ENCODE assay signal across 8 mouse cellular contexts in genomic region chrX:7692862-7693261, GRCm38 (mm10). TPM values are rescaled to one million over a fixed set of nuclear protein-coding genes. Genes with fewer than 3 reads are reported as not detected.
DNase-seq lines count a peak whose midpoint lies in the region; ATAC-seq and TF ChIP-seq lines count a peak whose summit lies in the region.

No protein-coding gene starts in this region.

- no peaks in the 10 kb centered on the region for H3K36me3 ChIP-seq in hindbrain, embryonic 11.5 days (ENCODE audit: control insufficient read depth, insufficient read depth, low read length)
- H3K36me3 ChIP-seq in hindbrain, embryonic 14.5 days (replicated peaks; ENCODE audit: control insufficient read depth, insufficient read depth), result no peaks in the 10 kb centered on the region
- H3K36me3 ChIP-seq in CH12.LX (replicated peaks in 1 of 2; ENCODE audit: control insufficient read depth in 1 of 2, insufficient read depth in 1 of 2, low read length in 1 of 2), result no peaks in the 10 kb centered on the region
- H3K36me3 ChIP-seq in limb, embryonic 10.5 days, result no peaks in the 10 kb centered on the region

- TF ChIP-seq CTCF in CH12.LX (conservative IDR thresholded peaks at IDR 0.05 in 1 of 2, IDR thresholded peaks at IDR 0.05 in 1 of 2; ENCODE audit: low read depth in 2 of 2, low read length in 2 of 2), result peak; percentile 15 to 74; a peak in 2 of 4 replicates

- no peak overlapping the region for H3K9ac ChIP-seq in hindbrain, embryonic 11.5 days (ENCODE audit: low read depth, low read length)
- H3K9ac ChIP-seq in hindbrain, embryonic 14.5 days, result no peak overlapping the region
- H3K9ac ChIP-seq in CH12.LX (ENCODE audit: insufficient read depth, low read depth), result no peak overlapping the region

- 35% methylated on average over 4 of the region's 4 CpGs for WGBS in hindbrain, embryonic 11.5 days
- 34% methylated on average over 4 of the region's 4 CpGs for WGBS in hindbrain, embryonic 14.5 days
- 37% methylated on average over 4 of the region's 4 CpGs for WGBS in limb, embryonic 10.5 days

- H3K9me3 ChIP-seq in hindbrain, embryonic 11.5 days (ENCODE audit: control insufficient read depth, low read length), result no peaks in the 10 kb centered on the region
- no peaks in the 10 kb centered on the region for H3K9me3 ChIP-seq in hindbrain, embryonic 14.5 days (ENCODE audit: control insufficient read depth, low read length)
- H3K9me3 ChIP-seq in CH12.LX (replicated peaks; ENCODE audit: low read length), result no peaks in the 10 kb centered on the region
- no peaks in the 10 kb centered on the region for H3K9me3 ChIP-seq in limb, embryonic 10.5 days (replicated peaks)

- no peaks in the 10 kb centered on the region for H3K4me1 ChIP-seq in hindbrain, embryonic 11.5 days (replicated peaks; ENCODE audit: control insufficient read depth, insufficient read depth, low read length)
- peaks cover 3% of the 10 kb centered on the region; the same call in 1 of the 2 replicates for H3K4me1 ChIP-seq in hindbrain, embryonic 14.5 days (replicated peaks; ENCODE audit: control insufficient read depth, insufficient read depth, low read length)
- no peaks in the 10 kb centered on the region for H3K4me1 ChIP-seq in CH12.LX (ENCODE audit: control insufficient read depth in 1 of 2, insufficient read depth in 2 of 2)
- H3K4me1 ChIP-seq in limb, embryonic 10.5 days, result no peaks in the 10 kb centered on the region

- no peaks in the 10 kb centered on the region for H3K27me3 ChIP-seq in hindbrain, embryonic 11.5 days (ENCODE audit: control insufficient read depth, insufficient read depth, low read length)
- no peaks in the 10 kb centered on the region for H3K27me3 ChIP-seq in hindbrain, embryonic 14.5 days (ENCODE audit: control insufficient read depth, insufficient read depth, low read length)
- H3K27me3 ChIP-seq in CH12.LX (replicated peaks), result no peaks in the 10 kb centered on the region
- H3K27me3 ChIP-seq in limb, embryonic 10.5 days (ENCODE audit: low read depth, poor library complexity, severe bottlenecking), result no peaks in the 10 kb centered on the region

- no peak for TF ChIP-seq EP300 in CH12.LX (IDR thresholded peaks at IDR 0.05; ENCODE audit: low read length)

- no peak overlapping the region for H3K4me2 ChIP-seq in hindbrain, embryonic 11.5 days (replicated peaks; ENCODE audit: low read depth, low read length)
- no peak overlapping the region for H3K4me2 ChIP-seq in hindbrain, embryonic 14.5 days (replicated peaks)
- no peak overlapping the region for H3K4me2 ChIP-seq in CH12.LX (ENCODE audit: insufficient read depth, low read depth, poor library complexity, severe bottlenecking)

- no peak overlapping the region for H3K4me3 ChIP-seq in hindbrain, embryonic 11.5 days (ENCODE audit: low read depth, low read length)
- no peak overlapping the region for H3K4me3 ChIP-seq in hindbrain, embryonic 14.5 days (replicated peaks; ENCODE audit: low read length)
- no peak overlapping the region for H3K4me3 ChIP-seq in CH12.LX (replicated peaks in 1 of 3; ENCODE audit: low read depth in 2 of 3, low read length in 2 of 3, poor library complexity in 1 of 3)
- no peak overlapping the region for H3K4me3 ChIP-seq in limb, embryonic 10.5 days

- H3K79me2 ChIP-seq in CH12.LX (replicated peaks; ENCODE audit: control insufficient read depth, extremely low read depth, insufficient read depth, poor library complexity, severe bottlenecking), result peaks cover 8% of the 10 kb centered on the region; the same call in 1 of the 2 replicates

- in situ Hi-C loops in CH12.LX (cut with MboI; ENCODE audit: low pct_ligation_motif_present, low pct_unique_long_range_greater_than_20kb, low sequenced_read_pairs), result no loop called here

- peak; percentile 31 for DNase-seq in hindbrain, embryonic 11.5 days (ENCODE audit: low spot score)
- DNase-seq in hindbrain, embryonic 14.5 days (ENCODE audit: low spot score), result no peak
- DNase-seq in CH12.LX (ENCODE audit: extremely low read depth), result peak; percentile 51
- DNase-seq in cerebellum, postnatal 10 days, result peak; percentile 57 to 60
- DNase-seq in lung, postnatal 14 days, result peak; percentile 57
- no peak for DNase-seq in limb, embryonic 10.5 days (ENCODE audit: low spot score)
- no peak for DNase-seq in adrenal gland, postnatal 4 days (ENCODE audit: low spot score in 2 of 2)
- DNase-seq in adrenal gland, adult 8-10 months, result no peak

- dilution Hi-C loops in CH12.LX (cut with MboI; ENCODE audit: extremely low pct_ligation_motif_present, extremely low pct_unique_long_range_greater_than_20kb, low sequenced_read_pairs), result no loop called here

- TF ChIP-seq POLR2A in CH12.LX (IDR thresholded peaks at IDR 0.05; ENCODE audit: low read depth, low read length), result no peak

- TF ChIP-seq RAD21 in CH12.LX (IDR thresholded peaks at IDR 0.05; ENCODE audit: low read depth, low read length), result peak; percentile 69

- H3K27ac ChIP-seq in hindbrain, embryonic 11.5 days (ENCODE audit: low read depth, low read length), result no peak overlapping the region
- H3K27ac ChIP-seq in hindbrain, embryonic 14.5 days, result no peak overlapping the region
- no peak overlapping the region for H3K27ac ChIP-seq in CH12.LX (ENCODE audit: insufficient read depth, low read depth)
- H3K27ac ChIP-seq in limb, embryonic 10.5 days, result no peak overlapping the region

- no peak for ATAC-seq in hindbrain, embryonic 11.5 days (ENCODE audit: low FRiP score)
- no peak for ATAC-seq in hindbrain, embryonic 14.5 days (ENCODE audit: low FRiP score)

TF ChIP-seq in CH12.LX, 34 proteins besides CTCF, POLR2A, EP300 and RAD21:
- no peak for TF ChIP-seq MAZ (IDR thresholded peaks at IDR 0.05; ENCODE audit: low read depth, low read length)
- peak; percentile 72 for TF ChIP-seq SMC3 (IDR thresholded peaks at IDR 0.05; ENCODE audit: low read depth, low read length)
- TF ChIP-seq BHLHE40 (IDR thresholded peaks at IDR 0.05; ENCODE audit: low read depth, low read length), result no peak
- TF ChIP-seq ZC3H11A (IDR thresholded peaks at IDR 0.05; ENCODE audit: low read depth, low read length), result peak; percentile 16; the same call in 1 of the 2 replicates
- TF ChIP-seq MEF2A (IDR thresholded peaks at IDR 0.05; ENCODE audit: borderline replicate concordance, low read depth, low read length), result no peak

RNA-seq across cellular contexts. Expression of gene Gpkow, which starts 4.1 kb away (rescaled TPM):
- polyA plus RNA-seq in hindbrain, embryonic 11.5 days (2014; fragmentation: Nextera tagmentation; extraction: Ambion mirVana), result 35.6 and 47.7 TPM in 2 replicates
- polyA plus RNA-seq in hindbrain, embryonic 14.5 days (2014; fragmentation: Nextera tagmentation; extraction: Ambion mirVana), result 46.1 and 52.1 TPM in 2 replicates
- total RNA-seq in CH12.LX (2012; rRNA removed) (14.6 and 16.8 TPM in 2 replicates), CH12.LX (2014; rRNA removed) (6.6 and 9.3 TPM in 2 replicates)
- polyA plus RNA-seq in CH12.LX (2012; ENCODE audit: insufficient read length, low read depth), result 32.2 and 35.3 TPM in 2 replicates
- 40.5 and 48.2 TPM in 2 replicates for polyA plus RNA-seq in limb, embryonic 10.5 days (2016; fragmentation: Nextera tagmentation; extraction: Ambion mirVana)
- 10 to 100 TPM; 47.7 to 48.2 TPM for total RNA-seq in adrenal gland, postnatal 4 days (2021)
- total RNA-seq in adrenal gland, adult 8-10 months (2022), result 10 to 100 TPM; 57.1 to 76.9 (median 64.6) TPM

RNA-seq across cellular contexts. Expression of gene Magix, which starts 11.8 kb away (rescaled TPM):
- polyA plus RNA-seq in hindbrain, embryonic 11.5 days (2014; fragmentation: Nextera tagmentation; extraction: Ambion mirVana), result 0.07 and 0.25 TPM in 2 replicates
- polyA plus RNA-seq in hindbrain, embryonic 14.5 days (2014; fragmentation: Nextera tagmentation; extraction: Ambion mirVana), result not detected in 2 replicates
- total RNA-seq in CH12.LX (2012; rRNA removed), result 0.13 TPM in 1 of 2 replicates, not detected in the other
- total RNA-seq in CH12.LX (2014; rRNA removed), result not detected in 2 replicates
- polyA plus RNA-seq in CH12.LX (2012; ENCODE audit: insufficient read length, low read depth), result not detected in 2 replicates
- 0.08 and 0.13 TPM in 2 replicates for polyA plus RNA-seq in limb, embryonic 10.5 days (2016; fragmentation: Nextera tagmentation; extraction: Ambion mirVana)
- total RNA-seq in adrenal gland, postnatal 4 days (2021), result 1 to 10 TPM in 1 of 2 experiments, under 1 TPM in 1; 0.42 to 1.4 TPM
- under 1 TPM; 0.31 to 0.67 (median 0.45) TPM for total RNA-seq in adrenal gland, adult 8-10 months (2022)

RNA-seq across cellular contexts. Expression of gene Wdr45, which starts 21.3 kb away (rescaled TPM):
- polyA plus RNA-seq in hindbrain, embryonic 11.5 days (2014; fragmentation: Nextera tagmentation; extraction: Ambion mirVana), result 16.1 and 18.7 TPM in 2 replicates
- 20.6 and 21.9 TPM in 2 replicates for polyA plus RNA-seq in hindbrain, embryonic 14.5 days (2014; fragmentation: Nextera tagmentation; extraction: Ambion mirVana)
- 13.9 and 21.4 TPM in 2 replicates for total RNA-seq in CH12.LX (2012; rRNA removed)
- 19.4 and 24.1 TPM in 2 replicates for total RNA-seq in CH12.LX (2014; rRNA removed)
- 18.0 and 21.7 TPM in 2 replicates for polyA plus RNA-seq in CH12.LX (2012; ENCODE audit: insufficient read length, low read depth)
- polyA plus RNA-seq in limb, embryonic 10.5 days (2016; fragmentation: Nextera tagmentation; extraction: Ambion mirVana), result 18.1 and 20.8 TPM in 2 replicates
- total RNA-seq in adrenal gland, postnatal 4 days (2021), result 10 to 100 TPM; 68.0 to 75.4 TPM
- total RNA-seq in adrenal gland, adult 8-10 months (2022), result 10 to 100 TPM; 68.5 to 92.2 (median 76.2) TPM

RNA-seq across cellular contexts. Expression of gene Plp2, which starts 21.7 kb away (rescaled TPM):
- 45.7 and 49.3 TPM in 2 replicates for polyA plus RNA-seq in hindbrain, embryonic 11.5 days (2014; fragmentation: Nextera tagmentation; extraction: Ambion mirVana)
- 21.2 and 23.5 TPM in 2 replicates for polyA plus RNA-seq in hindbrain, embryonic 14.5 days (2014; fragmentation: Nextera tagmentation; extraction: Ambion mirVana)
- total RNA-seq in CH12.LX (2012; rRNA removed) (163 and 183 TPM in 2 replicates), CH12.LX (2014; rRNA removed) (144 and 173 TPM in 2 replicates)
- polyA plus RNA-seq in CH12.LX (2012; ENCODE audit: insufficient read length, low read depth), result 207 and 247 TPM in 2 replicates
- polyA plus RNA-seq in limb, embryonic 10.5 days (2016; fragmentation: Nextera tagmentation; extraction: Ambion mirVana), result 72.6 and 77.7 TPM in 2 replicates
- total RNA-seq in adrenal gland, postnatal 4 days (2021), result 100 to 1,000 TPM in 1 of 2 experiments, 10 to 100 TPM in 1; 87.4 to 102 TPM
- total RNA-seq in adrenal gland, adult 8-10 months (2022), result 10 to 100 TPM; 57.7 to 99.2 (median 78.7) TPM

RNA-seq across cellular contexts. Expression of gene Gm45208, which starts 29.2 kb away (rescaled TPM):
- not detected in 2 replicates for polyA plus RNA-seq in hindbrain, embryonic 11.5 days (2014; fragmentation: Nextera tagmentation; extraction: Ambion mirVana)
- 0.53 TPM in 1 of 2 replicates, not detected in the other for polyA plus RNA-seq in hindbrain, embryonic 14.5 days (2014; fragmentation: Nextera tagmentation; extraction: Ambion mirVana)
- total RNA-seq in CH12.LX (2012; rRNA removed) (0.47 TPM in 1 of 2 replicates, not detected in the other), CH12.LX (2014; rRNA removed) (not detected in 2 replicates)
- 13.0 and 13.1 TPM in 2 replicates for polyA plus RNA-seq in CH12.LX (2012; ENCODE audit: insufficient read length, low read depth)
- polyA plus RNA-seq in limb, embryonic 10.5 days (2016; fragmentation: Nextera tagmentation; extraction: Ambion mirVana), result not detected in 2 replicates
- 1 to 10 TPM in 1 of 2 experiments, not detected in 1; 1.4 TPM for total RNA-seq in adrenal gland, postnatal 4 days (2021)
- not detected for total RNA-seq in adrenal gland, adult 8-10 months (2022)

Comparison
In these comparisons a context has a peak if more than half of its experiments do, and no peak if none do; other contexts are left out.
1. DNase-seq: peak in hindbrain, embryonic 11.5 days (single experiment), CH12.LX (single experiment), cerebellum, postnatal 10 days (2 of 2) and lung, postnatal 14 days (single experiment); none in hindbrain, embryonic 14.5 days (single experiment), limb, embryonic 10.5 days (single experiment), adrenal gland, postnatal 4 days (0 of 2) and adrenal gland, adult 8-10 months (single experiment).